Mouse (Mus musculus) G1E (cell line): ENCODE measurements around the gene C1qtnf2. TPM values are rescaled to one million over a fixed set of nuclear protein-coding genes. Genes with fewer than 3 reads are reported as not detected.

Source experiments
- ATAC-seq: 2 replicates; pipeline ENCODE4 v1.8.0; 2016; ENCODE audit warnings: mild to moderate bottlenecking; ENCODE audit not compliant: insufficient number of reproducible peaks, poor library complexity, low FRiP score, severe bottlenecking; ENCODE audit errors: extremely low read depth
- DNase-seq: peaks from one replicate; pipeline ENCODE4 v3.0.0; 2012; ENCODE audit warnings: low spot score
- H3K27me3 ChIP-seq: 2 replicates; pipeline ENCODE4 v1.6.1; 2012; ENCODE audit warnings: mild to moderate bottlenecking, low read length, inconsistent platforms; ENCODE audit not compliant: insufficient read depth
- H3K36me3 ChIP-seq: replicated peaks from 2 replicates; pipeline ENCODE3; 2012; ENCODE audit warnings: mild to moderate bottlenecking, inconsistent platforms
- H3K4me1 ChIP-seq: 2 replicates; pipeline ENCODE4 v1.6.1; 2012; ENCODE audit warnings: low read depth, low read length, inconsistent platforms, mixed read lengths; ENCODE audit not compliant: insufficient read depth
- H3K4me3 ChIP-seq: 2 replicates; pipeline ENCODE4 v1.5.1; 2012; ENCODE audit warnings: low read depth, mild to moderate bottlenecking, inconsistent platforms, low read length, moderate library complexity, mixed read lengths
- H3K9me3 ChIP-seq: replicated peaks from 2 replicates; pipeline ENCODE4 v1.6.1; 2012; ENCODE audit warnings: inconsistent platforms
- CTCF ChIP-seq: IDR thresholded peaks from 2 replicates; pipeline ENCODE4 v1.5.1; 2012; ENCODE audit warnings: low read depth, low read length, inconsistent platforms, mixed read lengths
- GATA1 ChIP-seq: IDR thresholded peaks from 2 replicates; pipeline ENCODE4 v1.6.1; 2012; ENCODE audit warnings: borderline replicate concordance, low read length, inconsistent platforms, mixed read lengths
- GATA2 ChIP-seq: IDR thresholded peaks from 2 replicates; pipeline ENCODE4 v1.6.1; 2012; ENCODE audit warnings: low read depth, low read length, inconsistent platforms, borderline replicate concordance
- POLR2AphosphoS5 ChIP-seq: IDR thresholded peaks from 2 replicates; pipeline ENCODE4 v1.6.1; 2012; ENCODE audit warnings: low read depth, low read length, inconsistent platforms; ENCODE audit not compliant: insufficient replicate concordance
- TAL1 ChIP-seq: conservative IDR thresholded peaks from 2 replicates; pipeline ENCODE4 v1.6.1; 2012; ENCODE audit warnings: low read depth, low read length, inconsistent platforms, mixed read lengths
- polyA plus RNA-seq: library from polyadenylated mRNA; stranded (reverse); fragments of >175 nt; gene quantifications from 2 replicates; pipeline ENCODE4 v1.2.3, GENCODE M21; 2012
- total RNA-seq, 2 experiments: library from RNA; stranded (forward) in 1 of 2; stranded (reverse) in 1 of 2; fragments of 200-1000 nt in 1 of 2; fragments of >200 nt in 1 of 2; fragmentation: Nextera tagmentation in 1 of 2; gene quantifications; 2 replicates each; pipeline ENCODE4 v1.2.3; 2014 to 2017

Gene C1qtnf2
- total RNA-seq (2014; fragmentation: Nextera tagmentation) (not detected in 2 replicates), total RNA-seq (2017) (not detected in 2 replicates), polyA plus RNA-seq (not detected in 2 replicates)

DNA sequence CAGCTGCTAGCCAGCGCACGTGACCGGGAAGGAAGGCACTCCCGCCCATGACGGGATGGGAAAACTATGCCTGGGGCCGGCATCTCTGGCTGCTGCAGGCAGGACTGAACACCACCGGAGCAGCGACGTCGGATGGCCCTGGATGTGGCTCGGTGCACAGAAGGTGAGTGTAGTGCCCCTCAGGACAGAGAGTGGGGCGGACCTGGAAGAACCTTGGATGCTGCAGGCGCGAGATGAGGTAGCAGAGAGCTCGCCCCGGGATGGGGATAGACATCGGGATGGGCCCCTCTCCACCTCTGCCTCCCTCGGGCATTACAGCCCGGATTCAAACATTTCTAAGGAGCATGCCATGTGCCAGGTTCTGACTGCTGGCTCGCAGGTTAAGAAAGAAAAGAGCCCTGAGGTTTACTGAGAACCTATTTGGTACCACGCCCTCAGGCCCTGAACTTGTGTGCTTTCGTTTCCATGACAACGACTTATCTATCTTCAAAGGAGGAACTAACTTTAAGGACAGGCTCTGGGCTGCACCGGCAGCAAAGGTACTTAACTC is at the start of gene C1qtnf2:
C1qtnf2 (plus strand) TSS at position 52 of the 550 bp plus-strand sequence.
- ATAC-seq (no peak), DNase-seq (no peak)
- TF ChIP-seq CTCF = no peak
- no peak for TF ChIP-seq TAL1
- TF ChIP-seq GATA2 = no peak
- TF ChIP-seq GATA1 = no peak
- TF ChIP-seq POLR2AphosphoS5 = no peak
- no peaks in the 10 kb centered on the region for H3K36me3 ChIP-seq
- H3K27me3 ChIP-seq = no peaks in the 10 kb centered on the region
- no peak within 1 kb of the TSS for H3K4me3 ChIP-seq
- no peaks in the 10 kb centered on the region for H3K9me3 ChIP-seq
- 0 out of 2 replicates have a peak, but pooled peaks cover 6% of the 10 kb centered on the region for H3K4me1 ChIP-seq

DNA sequence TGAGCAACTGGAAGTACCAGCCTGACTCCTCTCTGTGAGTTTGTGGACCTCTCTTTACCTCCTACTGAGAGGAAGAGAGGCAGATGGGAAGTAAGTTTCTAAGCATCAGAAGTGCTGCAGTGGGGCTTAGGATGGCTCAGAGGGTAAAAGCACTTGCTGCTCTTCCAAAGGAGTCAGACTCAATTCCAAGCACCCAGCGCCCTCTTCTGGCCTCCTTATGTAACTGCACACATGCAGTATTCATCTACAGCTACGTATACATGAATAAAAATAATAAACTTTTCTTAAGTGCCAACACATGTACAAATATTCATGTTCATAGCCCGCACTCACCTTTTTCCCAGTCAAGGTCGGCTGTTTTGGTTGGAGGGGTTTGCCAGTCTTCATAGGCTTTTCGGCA is 49.7 kb upstream of the C1qtnf2 start:
- Histone ChIP-seq H3K36me3 (peaks cover 43% of the 10 kb centered on the region), H3K9me3 (no peaks in the 10 kb centered on the region), H3K4me3 (no peak overlapping the region), H3K27me3 (no peaks in the 10 kb centered on the region), H3K4me1 (peaks cover 12% of the 10 kb centered on the region)
- DNase-seq (no peak), ATAC-seq (no peak)
- no peak for TF ChIP-seq CTCF
- TF ChIP-seq GATA2 = no peak
- TF ChIP-seq POLR2AphosphoS5 = no peak
- no peak for TF ChIP-seq GATA1
- TF ChIP-seq TAL1 = no peak

DNA sequence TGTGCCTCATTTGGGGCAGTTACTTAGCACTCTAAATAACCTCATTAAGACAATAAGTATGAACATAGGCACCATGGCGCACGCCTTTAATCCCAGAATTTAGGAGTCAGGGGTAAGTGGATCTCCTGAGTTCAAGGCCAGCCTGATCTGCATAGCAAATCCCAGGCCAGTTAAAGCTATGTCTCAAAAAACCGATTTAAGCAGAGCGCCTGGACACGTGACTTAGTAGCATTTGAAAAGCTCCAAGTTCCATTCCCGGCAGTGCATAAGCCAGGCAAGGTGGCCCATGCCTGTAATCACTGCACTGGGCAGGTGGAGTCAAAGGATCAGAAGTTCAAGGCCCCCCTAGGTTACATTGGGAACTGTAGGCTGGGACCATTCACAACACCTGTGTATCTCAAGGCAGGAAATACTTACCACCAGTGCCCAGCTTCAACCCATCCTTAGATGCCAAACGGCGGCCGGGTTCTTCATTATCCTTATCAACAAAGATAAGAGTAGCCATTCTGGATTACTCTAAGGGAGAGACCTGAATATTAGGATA is 48.8 kb upstream of the C1qtnf2 start:
- Histone ChIP-seq H3K9me3 (no peaks in the 10 kb centered on the region), H3K27me3 (no peaks in the 10 kb centered on the region; the same call in 1 of the 2 replicates), H3K36me3 (peaks cover 38% of the 10 kb centered on the region), H3K4me1 (peaks cover 12% of the 10 kb centered on the region), H3K4me3 (peak overlapping the region; percentile 75; the same call in 1 of the 2 replicates)
- DNase-seq (no peak), ATAC-seq (no peak)
- TF ChIP-seq CTCF (no peak), GATA1 (no peak), TAL1 (no peak), POLR2AphosphoS5 (no peak), GATA2 (no peak)

DNA sequence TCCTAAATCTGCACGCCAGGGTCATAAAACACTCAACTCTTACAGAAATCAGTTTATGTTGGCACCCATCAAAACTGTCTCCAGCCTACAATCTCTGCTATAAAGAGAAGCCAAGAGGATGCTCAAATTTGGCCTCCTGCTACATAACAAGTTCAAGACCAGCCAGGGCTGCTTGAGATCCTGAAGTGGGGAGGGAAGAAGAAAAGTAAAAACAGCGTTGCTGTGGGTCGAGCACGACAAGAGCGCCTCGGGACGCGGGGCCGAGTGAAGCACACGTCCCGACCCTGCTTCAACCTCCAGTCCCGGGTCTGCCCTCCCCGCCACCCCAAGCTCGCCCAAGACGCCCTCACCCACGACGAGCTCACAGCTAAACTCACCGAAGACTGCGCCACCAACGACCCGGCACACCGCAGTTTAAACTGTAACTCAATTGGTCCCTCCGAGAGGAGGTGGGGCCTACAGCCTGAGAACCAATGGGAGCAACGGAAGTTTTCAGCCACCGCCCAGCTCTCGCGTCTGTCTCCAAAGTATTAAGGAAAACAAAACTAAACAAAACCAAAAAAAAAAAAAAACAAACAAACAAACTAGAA is 48.2 kb upstream of the C1qtnf2 start, which contains the start of gene Pttg1:
Pttg1 (minus strand) TSS at position 428 of the 590 bp plus-strand sequence.
- Histone ChIP-seq H3K36me3 (peaks cover 31% of the 10 kb centered on the region), H3K4me1 (peaks cover 12% of the 10 kb centered on the region), H3K27me3 (no peaks in the 10 kb centered on the region; the same call in 1 of the 2 replicates), H3K4me3 (peak within 1 kb of the TSS; percentile 75), H3K9me3 (no peaks in the 10 kb centered on the region)
- peak; percentile 94 for ATAC-seq
- TF ChIP-seq GATA1 (no peak), POLR2AphosphoS5 (no peak), CTCF (no peak), GATA2 (no peak), TAL1 (no peak)
- peak; percentile 69 for DNase-seq

DNA sequence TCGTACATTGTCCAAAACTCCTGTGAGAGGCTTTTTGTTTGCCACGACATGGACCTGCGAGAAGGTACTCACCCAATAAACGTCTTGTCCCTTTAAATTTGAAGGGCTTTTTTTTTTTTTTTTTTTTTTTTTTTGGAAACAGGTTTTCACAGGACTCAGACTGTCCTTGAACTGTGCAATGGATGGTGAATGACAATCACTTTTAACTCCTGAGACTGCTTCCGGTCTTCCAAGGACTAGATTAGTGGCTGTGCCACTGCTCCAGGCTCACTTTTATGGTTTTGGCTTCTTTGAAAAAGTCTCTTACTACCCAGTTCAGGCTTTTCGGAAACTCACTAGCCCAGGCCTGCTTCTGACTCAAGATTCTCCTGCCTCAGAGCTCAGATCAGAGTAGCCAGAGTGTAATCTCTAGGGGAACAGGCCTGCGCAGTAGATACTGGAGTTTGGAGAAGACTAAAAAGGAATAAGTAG is 47.6 kb upstream of the C1qtnf2 start:
- peaks cover 28% of the 10 kb centered on the region for H3K36me3 ChIP-seq
- peak overlapping the region; percentile 75; the same call in 1 of the 2 replicates for H3K4me3 ChIP-seq
- H3K4me1 ChIP-seq = peaks cover 12% of the 10 kb centered on the region
- H3K27me3 ChIP-seq = no peaks in the 10 kb centered on the region; the same call in 1 of the 2 replicates
- no peak for DNase-seq
- no peak for TF ChIP-seq POLR2AphosphoS5
- no peak for TF ChIP-seq CTCF
- no peak for TF ChIP-seq TAL1
- TF ChIP-seq GATA1 = no peak
- no peak for TF ChIP-seq GATA2
- 0 out of 2 replicates have a peak, but pooled peaks have one; percentile 23 for ATAC-seq
- no peaks in the 10 kb centered on the region for H3K9me3 ChIP-seq

DNA sequence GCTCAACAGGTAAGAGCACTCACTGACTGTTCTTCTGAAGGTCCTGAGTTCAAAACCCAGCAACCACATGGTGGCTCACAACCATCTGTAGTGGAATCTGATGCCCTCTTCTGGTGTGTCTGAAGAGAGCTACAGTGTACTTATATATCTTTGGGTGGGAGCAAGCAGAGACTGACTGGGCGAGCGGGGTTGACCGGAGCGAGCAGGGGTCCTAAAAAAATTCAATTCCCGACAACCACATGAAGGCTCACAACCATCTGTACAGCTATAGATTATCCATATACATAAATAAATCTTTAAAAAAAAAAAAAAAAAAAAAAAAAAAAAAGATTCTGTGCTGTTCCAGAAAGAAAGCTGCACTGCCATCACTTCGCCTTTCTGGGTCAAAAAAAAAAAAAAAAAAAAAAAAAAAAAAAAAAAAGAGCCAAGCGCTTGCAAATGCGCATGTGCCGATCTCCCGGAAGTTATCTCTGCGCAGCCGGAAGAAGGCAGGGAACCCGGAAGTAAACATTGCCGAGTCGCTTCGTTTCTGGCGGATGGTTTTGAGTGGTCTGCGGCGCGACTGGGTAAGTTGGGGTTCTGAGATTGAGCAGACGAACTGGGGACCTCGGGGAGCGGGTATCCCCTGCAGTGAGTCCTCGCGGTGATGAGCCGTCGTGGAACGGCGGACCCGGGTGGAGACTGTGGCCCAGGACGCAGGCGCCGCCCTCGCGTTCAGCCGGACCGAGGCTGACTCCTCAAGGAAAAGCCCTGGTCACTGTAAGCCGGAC is 40.6 kb upstream of the C1qtnf2 start, which contains the start of gene Slu7:
Slu7 (plus strand) TSS at position 491 of the 770 bp plus-strand sequence.
- Histone ChIP-seq H3K4me1 (peaks cover 10% of the 10 kb centered on the region), H3K4me3 (peak within 1 kb of the TSS; percentile 95), H3K36me3 (peaks cover 29% of the 10 kb centered on the region), H3K27me3 (no peaks in the 10 kb centered on the region; the same call in 1 of the 2 replicates), H3K9me3 (no peaks in the 10 kb centered on the region)
- TF ChIP-seq GATA1 (no peak), TAL1 (no peak), POLR2AphosphoS5 (no peak), GATA2 (no peak), CTCF (no peak)
- peak; percentile 85 for ATAC-seq
- peak; percentile 65 for DNase-seq
